Mouse (Mus musculus) liver, adult 2 months (tissue): ENCODE data around the gene Ddx54.

Experiments
- CTCF ChIP-seq: fragments of 200-500 bp; IDR thresholded peaks from 2 replicates; pipeline ENCODE4 v1.5.1; 2011; ENCODE audit warnings: low read depth, low read length, control low read depth
- POLR2A ChIP-seq: fragments of 200-500 bp; IDR thresholded peaks from 2 replicates; pipeline ENCODE4 v1.6.1; 2011; ENCODE audit warnings: low read length, control low read depth; ENCODE audit not compliant: insufficient read depth; ENCODE audit errors: extremely low read depth

DNA sequence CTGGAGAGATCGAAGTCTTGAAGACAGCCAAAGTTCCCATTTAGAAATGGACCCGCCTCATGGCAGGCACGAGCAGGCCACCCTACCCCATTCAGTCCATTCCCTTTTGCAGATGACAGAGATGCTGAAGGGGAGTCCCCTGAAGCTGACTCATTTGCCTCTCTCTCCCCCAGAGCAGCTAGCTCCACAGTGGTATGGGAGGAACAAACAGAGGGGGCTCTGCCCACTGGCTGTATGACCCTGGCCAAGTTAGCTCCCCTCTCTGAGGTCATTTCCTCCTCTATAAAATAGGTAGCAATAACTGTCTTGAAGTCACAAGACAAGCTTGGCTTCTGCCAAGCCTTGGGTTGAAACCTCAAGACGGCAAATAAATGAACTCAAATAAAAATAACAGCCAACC is 29.0 kb upstream of the Ddx54 start:
- no peak for TF ChIP-seq POLR2A
- TF ChIP-seq CTCF: no peak
